Mouse (Mus musculus): ENCODE measurements around the gene Epha3.

GRCm38 (mm10) chr16:63613006-63613405 is 251.0 kb downstream of the Epha3 start:
- TF ChIP-seq EP300 (optimal IDR thresholded peaks at IDR 0.05) (no peak), CTCF (IDR thresholded peaks at IDR 0.05; ENCODE audit: low read depth) (no peak)

Data from stomach, postnatal 0 days (tissue).